Mouse (Mus musculus): ENCODE data around the gene Traf5.

- no peak for TF ChIP-seq POLR2A (IDR thresholded peaks at IDR 0.05; ENCODE audit: control insufficient read depth, extremely low read depth, insufficient read depth, low read length, poor library complexity)
- no peak for TF ChIP-seq CTCF (IDR thresholded peaks at IDR 0.05; ENCODE audit: borderline replicate concordance, control insufficient read depth, extremely low read depth, insufficient read depth, low read length, poor library complexity)
Observed at GRCm38 (mm10) chr1:192090281-192090680, 2.1 kb downstream of the Traf5 start.
